Mouse (Mus musculus) T-helper 2 cell (primary cell): Measurements from ENCODE around the gene Dctd.

Experiments
- in situ Hi-C: fragments of 300-600 bp; cut with MboI, MseI; formaldehyde crosslinking; loops from one replicate; pipeline ENCODE4 v1.15.1; 2025; ENCODE audit warnings: high pct_unique_total_duplicates

The Dctd gene

DNA sequence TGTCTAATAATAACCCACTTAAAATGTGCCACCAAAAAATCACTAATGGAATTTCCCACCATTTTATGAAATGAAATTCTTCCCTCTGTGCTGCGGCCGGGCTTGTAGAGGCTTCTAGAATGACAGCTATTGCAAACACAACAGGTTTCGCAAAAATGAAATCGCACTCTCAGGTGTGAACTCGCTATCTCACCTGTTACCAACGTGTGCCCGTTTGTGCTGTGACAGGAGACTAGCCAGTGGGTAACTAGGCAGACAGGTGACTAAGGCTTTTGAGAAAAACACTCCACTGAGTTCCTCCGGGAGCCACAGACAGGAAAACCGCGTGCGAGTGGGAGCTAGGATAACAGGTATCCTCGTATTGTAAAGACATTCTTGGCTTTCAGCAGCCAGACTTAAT is at the start of gene Dctd:
Gene Dctd (plus strand): TSS at position 301 of the 400 bp plus-strand sequence.
- in situ Hi-C loops = no loop called here

DNA sequence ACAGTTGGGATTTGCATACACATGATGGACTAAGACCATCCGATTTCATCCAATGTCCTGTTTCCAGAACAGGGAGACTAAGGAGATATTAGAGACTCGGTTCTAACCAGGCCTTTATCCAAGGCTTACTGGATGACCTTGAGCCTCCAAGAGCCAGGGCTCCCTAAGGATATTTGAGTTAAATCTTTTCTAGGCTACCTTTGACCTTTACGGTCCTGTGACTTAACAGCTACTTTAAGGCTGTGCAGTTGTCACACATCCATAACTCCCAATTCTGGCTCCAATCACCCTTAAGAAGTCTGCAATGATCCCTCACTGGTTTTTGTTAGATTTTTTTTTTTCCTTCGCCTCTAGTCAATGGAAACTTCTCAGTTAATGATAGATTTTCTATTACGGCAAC is 45.3 kb upstream of the Dctd start:
- in situ Hi-C loops = no loop called here

DNA sequence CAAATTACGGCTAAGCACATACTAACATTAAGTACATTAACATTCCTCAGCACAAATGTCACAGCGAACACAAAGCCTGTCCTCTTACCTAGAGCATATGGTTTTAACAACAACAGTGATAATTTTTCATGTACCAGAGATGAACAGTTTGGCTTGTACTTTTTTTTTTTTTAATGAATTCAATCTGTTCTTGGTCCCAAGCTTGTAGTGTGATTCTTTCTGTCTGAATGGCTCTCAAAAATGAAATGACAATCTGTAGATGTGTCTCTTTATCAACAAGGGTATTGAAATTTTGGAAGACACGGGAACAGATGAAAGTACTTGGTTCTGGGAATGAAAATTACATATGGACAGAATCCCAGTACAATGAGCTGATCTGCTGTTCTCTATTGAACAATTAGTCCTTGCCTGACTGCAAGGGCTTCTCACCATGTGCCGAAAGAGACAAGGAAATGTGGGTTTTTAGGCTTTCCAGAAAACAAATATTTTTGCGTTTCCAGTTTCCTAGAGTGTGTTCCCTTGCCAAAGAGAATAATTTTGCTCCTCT is 35.3 kb upstream of the Dctd start:
- in situ Hi-C loops = no loop called here

DNA sequence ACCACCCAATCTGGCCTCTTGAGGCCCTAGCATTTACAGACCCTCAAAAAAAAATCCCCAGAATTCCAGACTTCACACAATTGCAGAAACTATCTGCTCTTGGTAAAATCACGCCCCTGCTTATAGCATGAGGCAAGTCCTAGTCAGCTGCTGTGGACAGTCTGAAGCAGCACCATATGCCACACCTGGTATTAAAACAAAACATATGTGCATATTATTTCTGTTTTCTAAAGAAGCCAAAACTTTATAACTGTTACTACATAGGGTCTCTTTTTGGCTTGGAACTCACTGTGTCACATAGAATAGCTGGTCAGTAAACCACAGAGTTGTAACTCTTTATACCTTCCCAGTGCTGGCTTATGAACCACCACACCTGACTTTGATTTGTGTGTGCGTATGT is 24.7 kb upstream of the Dctd start:
- in situ Hi-C loops = no loop called here

DNA sequence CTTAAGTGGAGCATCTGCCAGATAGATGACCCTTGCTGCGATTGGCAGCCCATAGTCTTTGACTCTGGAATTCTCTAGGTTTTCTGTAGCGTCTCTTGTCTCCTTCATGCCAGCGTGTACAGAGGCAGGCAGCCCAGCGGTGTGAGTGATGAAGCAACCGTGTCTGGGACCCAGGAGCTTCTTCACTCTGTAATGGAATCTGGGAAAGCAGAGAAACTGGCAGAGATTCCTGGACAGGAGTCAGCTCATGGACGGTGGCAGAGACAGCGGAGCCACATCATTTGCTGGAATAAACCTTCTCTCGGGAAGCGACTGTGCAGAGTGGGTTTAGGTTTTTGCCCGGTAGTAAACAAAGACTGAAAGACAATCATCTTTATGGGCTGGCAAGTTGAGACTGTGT is 16.5 kb upstream of the Dctd start:
- in situ Hi-C loops = no loop called here

DNA sequence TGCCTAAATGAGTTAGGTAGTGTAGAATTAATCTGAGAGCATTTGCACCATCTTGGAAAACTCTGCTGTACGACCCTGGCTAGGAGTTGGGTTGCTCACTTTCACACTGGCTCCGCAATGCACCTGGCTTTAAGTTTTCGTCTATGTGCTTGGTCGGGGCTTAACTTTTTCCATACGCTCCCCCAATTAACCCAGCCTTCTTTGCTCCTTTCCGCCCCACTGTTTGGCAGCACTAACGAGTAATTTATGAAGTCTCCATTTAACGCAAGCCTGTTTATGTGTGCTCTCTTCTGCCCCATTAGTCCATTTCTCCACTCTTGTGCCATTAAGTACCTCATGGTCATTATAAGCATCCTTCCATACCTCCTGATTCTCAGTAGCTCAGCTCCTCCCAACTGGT is 8.2 kb upstream of the Dctd start:
- in situ Hi-C loops = no loop called here

DNA sequence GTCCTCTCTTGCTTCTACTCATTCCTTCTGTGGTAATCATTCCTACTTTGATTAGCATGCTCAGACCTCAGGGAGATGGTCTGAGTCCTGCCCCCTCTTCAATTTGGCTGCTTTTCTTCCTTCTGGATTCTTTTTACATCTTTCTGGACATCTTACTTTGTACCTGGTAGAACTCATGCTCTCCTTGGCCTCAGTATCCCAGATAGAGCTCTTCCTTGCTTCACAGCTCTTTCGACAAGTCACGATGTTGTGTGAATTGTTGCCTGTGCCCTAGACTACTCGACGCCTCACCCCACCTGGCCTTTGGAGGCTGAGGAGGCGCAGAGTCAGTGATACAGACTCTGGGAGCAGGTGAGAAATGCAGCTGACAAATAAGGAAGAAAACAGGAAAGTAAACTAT is 3.5 kb upstream of the Dctd start:
- in situ Hi-C loops = no loop called here

DNA sequence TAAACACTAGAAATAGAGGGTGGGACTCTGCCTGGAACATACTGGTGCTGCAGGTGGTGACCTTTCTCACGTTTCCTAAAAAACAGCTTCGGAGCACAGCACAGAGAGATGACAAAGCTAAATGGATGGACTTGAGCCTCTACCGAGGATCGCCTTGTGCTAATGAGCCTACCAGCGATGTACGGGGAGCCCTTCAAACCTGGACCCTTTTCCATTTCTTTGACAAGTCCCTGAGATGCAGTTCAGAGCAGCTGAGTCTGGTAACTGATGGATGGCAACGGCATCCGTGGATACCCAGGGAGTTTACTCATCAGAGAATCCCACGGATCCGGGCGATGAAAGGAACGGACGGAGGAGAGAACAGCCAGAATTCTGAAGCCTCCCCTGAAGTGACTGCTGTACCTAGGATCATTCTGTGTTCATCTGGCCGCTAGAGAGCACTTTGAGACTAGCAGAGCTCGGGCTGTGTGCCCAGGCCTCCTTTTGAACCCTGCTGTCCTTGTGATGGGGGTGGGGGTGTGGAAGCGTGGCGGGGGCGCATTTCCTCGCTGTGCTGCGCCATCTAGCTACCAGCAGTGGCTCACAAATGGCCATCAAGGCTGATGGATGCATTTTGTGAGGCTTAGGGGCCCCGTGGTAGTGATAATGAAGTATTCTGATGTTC is 1.6 kb upstream of the Dctd start:
- in situ Hi-C loops = no loop called here

DNA sequence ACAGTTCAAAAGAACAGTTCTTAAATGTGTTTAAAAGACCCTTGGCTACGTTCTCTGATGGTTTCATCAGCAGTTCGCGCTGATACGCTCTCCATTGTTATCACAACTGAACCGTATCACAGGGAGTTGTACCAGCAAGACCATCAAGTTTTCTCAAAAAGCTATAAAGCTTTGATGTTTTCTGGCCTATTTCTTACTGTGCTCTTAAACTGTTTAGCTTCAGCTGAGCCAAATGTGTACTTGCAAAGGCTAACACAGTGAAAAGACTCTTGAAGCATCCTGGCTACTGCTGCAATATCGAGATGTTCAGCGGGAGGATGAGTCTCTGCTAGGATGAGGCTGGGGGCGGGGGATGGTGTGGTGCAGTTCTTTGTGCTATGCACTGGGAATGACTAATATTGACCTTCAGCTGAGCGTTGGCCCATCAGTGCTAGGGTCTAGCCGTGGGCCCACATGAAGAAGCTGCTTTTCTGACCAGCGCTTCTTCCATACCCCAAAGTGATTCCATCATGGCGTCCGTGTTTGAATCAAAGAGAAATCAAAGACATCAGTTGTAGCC is 732 bp upstream of the Dctd start:
- in situ Hi-C loops = no loop called here

DNA sequence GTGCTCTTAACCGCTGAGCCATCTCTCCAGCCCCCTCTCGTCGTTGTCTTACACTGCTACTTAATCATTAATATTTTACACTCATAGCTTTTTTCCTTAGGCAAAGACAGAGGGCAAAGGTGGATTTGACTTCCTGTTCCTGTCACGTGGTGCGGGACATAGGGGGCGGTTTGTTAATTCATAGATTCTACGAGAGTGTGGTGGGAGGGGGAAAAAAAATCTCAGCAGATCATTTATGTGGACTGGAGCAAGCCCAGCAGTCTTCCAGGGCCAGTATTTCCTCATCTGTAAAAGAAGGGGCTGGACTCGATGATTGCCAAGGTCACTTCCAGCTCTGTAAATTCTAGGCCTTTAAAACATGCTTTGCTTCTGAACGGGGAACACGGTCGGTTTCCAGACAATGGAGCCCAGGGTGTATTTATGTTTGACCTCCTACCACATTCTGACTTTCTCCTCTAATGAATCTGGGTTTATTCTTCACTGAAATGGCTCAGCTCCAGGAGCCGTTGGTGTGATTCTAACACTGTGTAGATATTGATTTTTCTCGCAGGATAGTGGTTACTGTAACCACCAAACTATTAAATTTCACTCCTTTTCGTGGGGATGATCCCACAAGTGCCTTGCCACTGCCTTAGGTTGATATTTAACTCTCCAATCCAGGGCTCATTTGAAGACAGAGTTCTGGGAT is 1.4 kb downstream of the Dctd start:
- in situ Hi-C loops = no loop called here

DNA sequence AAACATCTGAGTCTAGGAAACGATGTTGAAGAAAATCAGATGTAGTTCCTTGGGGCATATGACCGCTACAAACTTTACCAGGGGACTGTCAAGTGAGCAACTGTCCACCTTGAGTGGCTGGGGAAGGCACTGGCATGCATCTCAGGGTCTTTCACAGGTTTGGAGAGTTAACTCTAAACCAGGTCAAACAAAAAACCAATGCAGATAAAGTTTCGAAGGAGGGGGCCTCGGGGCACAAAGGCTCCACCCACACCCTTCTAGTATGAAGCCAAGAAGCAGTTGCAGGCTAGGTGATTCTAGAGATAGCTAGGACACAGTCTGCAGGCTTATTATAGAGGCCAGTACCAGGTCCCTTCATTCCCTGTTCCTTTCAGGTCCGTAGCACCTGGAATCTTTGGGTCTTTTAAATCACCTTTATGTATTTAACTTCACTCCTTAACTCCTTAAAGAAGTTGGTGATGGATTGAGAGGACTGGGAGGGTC is 10.5 kb downstream of the Dctd start:
- in situ Hi-C loops = no loop called here

DNA sequence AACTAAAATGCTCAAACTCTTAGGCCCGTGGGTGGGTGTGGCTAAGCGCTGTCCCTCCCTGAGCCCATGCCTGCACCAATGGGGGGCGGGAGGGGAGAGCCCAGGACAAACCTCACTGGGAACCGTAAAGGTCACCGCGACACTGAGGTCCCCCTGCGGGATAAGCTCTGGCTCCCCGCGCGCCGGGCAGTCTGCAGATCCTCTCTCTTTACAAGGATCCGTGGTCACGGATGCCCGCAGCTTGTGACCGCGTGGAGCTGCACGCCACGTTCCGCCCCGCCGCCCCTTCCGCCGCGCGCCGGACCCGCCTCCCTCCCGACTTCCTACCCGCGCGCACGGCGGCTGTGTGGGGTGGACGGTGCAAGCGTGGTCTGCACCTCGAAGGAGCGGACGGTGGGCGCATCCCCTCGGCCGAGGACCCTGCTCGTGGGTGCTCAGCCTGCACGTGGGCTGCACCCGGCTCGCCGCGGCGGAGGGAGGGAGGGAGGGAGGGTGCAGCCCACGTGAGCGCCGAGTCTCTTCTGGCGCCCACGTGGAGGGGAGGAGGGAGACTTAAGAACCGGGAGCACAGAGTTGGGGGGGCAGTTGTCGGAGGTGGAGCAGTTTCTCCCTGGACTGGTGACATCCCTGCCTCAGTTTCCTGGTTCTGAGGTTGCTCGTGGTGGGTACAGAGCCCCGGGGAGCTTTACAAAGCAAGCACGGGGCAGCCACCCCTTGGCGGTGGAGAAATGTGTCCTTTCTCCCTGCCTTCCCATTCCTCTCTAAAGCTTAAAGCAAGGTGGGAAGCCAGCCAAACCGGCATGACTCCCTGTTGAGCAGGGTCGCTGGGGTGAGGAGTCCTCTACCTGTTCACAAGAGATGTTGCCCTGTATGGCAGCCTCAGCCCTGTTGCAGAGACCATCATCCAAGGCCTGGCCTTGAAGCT is 11.2 kb downstream of the Dctd start:
- in situ Hi-C loops = no loop called here

DNA sequence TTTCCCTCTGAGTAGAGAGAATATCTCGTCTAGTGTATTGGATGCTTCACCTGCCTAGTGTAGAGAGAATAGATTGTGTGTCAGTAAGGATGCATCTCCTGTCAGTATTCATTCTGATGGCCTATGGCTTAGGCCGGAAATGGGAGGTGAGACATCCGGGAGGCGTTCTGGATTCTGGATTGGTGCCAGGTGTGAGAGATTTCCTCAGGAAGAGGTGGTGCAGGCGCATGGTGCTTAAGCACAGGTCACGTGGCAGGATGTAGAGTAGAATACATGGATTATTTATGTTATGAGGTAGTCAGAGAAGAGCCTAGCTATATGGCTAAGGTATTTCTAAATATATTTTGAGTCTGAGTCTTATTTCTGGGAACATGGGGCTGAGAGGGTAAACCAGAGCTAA is 15.7 kb downstream of the Dctd start:
- in situ Hi-C loops = no loop called here

DNA sequence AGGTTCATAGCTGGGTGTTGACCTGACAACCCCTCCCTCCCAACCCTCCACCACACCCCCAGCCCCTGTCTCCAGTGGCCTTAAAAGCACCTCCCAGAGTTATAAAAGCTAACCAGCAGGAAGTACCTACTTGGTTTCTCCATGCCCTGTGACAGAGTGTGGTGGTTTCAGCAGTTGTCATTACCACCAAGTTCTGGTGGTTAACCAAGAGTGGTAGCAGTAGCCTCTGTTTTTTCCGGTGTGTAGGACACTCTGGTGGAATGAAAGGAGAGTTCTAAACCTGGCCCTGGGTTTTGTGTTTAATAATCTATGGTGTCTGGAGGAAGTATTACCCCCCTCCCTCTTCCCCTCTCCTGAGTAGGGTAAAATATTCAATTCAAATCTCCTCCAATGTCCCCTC is 24.1 kb downstream of the Dctd start:
- in situ Hi-C loops = loop anchor here (10.0 kb wide), 1 partner anchor 578 kb away; no protein-coding TSS in a partner anchor

DNA sequence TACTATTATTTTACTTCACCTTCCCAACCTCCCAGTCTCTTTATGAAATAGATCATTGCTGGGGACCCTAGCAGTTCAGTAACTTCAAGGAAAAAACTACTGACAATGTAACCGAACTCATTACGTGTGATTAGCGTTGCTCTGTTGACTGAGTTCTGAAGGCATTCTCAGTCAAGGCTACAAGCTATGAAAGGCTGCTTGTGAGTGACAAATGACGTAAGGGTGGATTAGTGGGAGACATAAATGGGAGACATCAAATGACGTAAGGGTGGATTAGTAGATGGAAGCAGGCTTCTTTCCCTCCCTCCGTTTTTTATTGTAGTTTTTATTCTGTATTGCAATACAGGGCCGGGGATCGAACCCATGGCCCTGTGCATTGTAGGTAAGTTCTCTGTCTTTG is 26.0 kb downstream of the Dctd start:
- in situ Hi-C loops = loop anchor here (10.0 kb wide), 1 partner anchor 580 kb away; no protein-coding TSS in a partner anchor

DNA sequence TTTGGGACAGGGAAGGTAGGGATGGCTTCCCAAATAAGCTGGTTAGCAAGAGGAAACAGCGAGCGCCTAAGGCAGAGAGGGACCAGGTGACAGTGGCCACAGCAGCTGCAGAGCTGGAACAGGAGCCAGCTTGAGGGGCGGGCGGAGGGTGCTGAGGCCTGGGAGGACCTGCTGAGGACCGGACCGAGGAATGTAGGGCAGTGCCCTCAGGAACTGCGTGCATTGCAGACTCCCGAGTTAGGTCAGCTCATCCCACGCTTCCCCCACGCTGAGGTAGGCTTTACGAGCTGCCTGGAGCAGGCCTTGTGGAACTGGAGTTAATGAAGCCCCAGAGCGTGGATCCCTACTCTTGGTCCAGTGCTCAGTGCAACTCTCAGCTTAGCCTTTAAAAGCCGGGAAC is 28.1 kb downstream of the Dctd start:
- in situ Hi-C loops = loop anchor here (10.0 kb wide), 1 partner anchor 582 kb away; no protein-coding TSS in a partner anchor

DNA sequence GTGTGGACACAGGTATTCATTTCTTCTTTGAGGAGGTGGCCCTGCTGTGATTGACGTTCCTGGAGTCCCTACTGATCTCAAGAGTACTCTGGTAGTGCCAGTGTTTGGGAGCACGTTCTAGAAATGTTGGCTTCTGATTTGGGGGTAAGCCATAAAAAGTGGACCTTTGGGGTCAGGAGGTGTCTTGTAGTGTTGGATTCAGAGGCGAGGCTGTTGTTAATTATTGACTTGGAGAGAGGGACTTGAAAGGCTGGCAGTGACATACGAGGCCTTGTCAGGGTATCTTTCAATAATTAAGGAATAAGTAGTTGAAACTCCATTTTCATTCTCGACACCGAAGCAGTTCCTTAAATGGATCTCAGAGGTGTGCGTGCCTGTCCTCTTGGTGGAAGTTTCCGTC is 31.4 kb downstream of the Dctd start:
- in situ Hi-C loops = no loop called here

DNA sequence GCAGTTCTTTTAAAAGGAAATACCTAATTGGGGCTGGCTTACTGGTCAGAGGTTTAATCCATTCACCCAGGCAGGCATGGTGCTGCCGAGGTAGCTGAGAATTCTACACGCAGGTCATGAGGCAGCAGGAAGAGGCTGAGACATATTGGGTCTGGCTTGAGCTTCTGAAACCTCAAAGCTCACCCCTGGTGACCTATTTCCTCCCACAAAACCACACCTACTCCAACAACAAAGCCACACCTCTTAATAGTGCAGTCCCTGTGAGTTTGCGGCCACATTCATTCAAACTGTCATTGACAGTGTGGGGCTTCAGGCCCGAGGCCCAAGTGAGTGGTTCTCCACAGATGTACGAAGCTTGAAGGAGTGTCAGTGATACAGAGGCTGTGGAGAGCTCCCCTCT is 34.4 kb downstream of the Dctd start:
- in situ Hi-C loops = no loop called here

DNA sequence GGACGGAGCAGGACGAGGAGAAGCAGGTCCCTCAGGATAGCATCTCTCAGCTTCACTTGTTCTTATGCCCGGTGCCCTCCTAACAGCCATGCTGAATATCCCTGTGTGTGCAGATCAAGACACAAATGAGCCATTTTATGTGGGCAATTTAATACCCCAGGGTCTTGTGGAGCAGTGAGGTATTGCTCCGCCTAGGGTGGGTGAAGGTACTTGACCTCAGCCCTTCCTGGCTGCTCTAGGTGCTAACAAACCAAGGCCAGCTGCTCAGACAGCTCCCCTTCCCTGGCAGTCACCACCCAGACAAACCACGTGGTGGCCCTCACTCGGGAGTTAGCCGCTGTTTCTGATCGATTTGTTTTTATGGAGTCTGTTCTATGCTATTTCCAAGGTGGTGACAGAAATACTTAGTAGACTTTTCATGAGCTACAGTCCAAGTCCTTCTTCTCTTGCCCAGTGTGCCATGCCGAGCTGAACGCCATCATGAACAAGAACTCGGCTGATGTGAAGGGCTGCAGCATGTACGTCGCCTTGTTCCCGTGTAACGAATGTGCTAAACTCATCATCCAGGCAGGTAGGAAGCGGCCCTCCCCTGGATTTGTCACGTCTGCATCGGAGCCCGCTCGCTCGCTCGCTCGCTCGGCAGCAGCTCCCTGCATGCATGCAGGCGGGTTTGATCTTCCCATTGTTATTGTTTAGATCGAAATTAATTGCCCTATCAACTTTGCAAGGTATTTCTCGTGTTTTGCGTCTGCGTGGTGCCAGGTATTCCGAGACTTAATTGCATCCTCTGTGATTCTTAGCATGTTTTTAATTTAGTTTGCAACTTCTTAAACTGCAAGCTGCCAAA is 38.1 kb downstream of the Dctd start:
- in situ Hi-C loops = no loop called here

DNA sequence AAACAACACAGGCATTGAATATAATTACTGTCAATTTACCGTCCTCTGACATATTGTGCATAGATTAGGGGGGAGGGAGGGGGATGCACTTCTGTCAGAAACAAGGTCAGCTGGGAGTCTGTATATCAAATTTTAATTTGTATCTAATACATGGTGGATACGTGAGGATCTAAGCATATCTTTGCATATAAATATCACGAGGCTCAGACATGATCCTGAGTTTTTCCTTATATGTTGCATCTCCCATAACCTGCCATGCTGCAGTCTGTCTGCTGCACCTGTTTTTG is 38.7 kb downstream of the Dctd start:
- in situ Hi-C loops = no loop called here

DNA sequence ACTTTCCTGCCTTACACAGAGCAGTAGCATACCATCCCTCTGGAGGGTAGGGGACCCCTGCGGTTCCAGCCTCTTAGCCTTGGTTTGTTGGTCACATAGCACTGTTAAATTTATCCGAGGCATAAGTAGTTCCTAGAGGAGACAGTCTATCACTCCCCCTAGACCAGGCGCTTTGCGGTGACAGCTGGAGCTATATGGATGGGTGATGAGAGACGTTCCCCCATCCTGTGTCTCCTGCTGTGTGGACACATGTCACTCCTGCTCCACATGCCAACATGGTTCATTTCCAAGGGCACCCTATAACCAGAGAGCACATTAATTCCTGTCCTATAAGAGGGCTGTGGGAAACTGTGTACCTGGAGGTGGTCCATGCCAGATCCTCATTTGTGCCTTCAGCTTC is 42.1 kb downstream of the Dctd start:
- in situ Hi-C loops = no loop called here
